Mouse (Mus musculus): ENCODE measurements around the gene Akap12.

The Akap12 gene

GRCm38 (mm10) chr10:4404895-4405491, 138.8 kb downstream of the Akap12 start:
- no peak for DNase-seq (ENCODE audit: low spot score)

- no peak for DNase-seq (ENCODE audit: low spot score)
Observed at GRCm38 (mm10) chr10:4405511-4405910, 139.3 kb downstream of the Akap12 start.

GRCm38 (mm10) chr10:4407191-4407590, 141.0 kb downstream of the Akap12 start:
- DNase-seq (ENCODE audit: low spot score) = no peak
